Mouse (Mus musculus): ENCODE data around the gene Foxb2. TPM values are rescaled to one million over a fixed set of nuclear protein-coding genes. Genes with fewer than 3 reads are reported as not detected.
"Not testable (repeated sequence)": the region's sequence is repeated elsewhere in the genome, so short reads cannot be mapped to it uniquely, and the experiment has no call there.

Gene Foxb2
- polyA plus RNA-seq (2017; shearing (Covaris generic)), result not detected

DNA sequence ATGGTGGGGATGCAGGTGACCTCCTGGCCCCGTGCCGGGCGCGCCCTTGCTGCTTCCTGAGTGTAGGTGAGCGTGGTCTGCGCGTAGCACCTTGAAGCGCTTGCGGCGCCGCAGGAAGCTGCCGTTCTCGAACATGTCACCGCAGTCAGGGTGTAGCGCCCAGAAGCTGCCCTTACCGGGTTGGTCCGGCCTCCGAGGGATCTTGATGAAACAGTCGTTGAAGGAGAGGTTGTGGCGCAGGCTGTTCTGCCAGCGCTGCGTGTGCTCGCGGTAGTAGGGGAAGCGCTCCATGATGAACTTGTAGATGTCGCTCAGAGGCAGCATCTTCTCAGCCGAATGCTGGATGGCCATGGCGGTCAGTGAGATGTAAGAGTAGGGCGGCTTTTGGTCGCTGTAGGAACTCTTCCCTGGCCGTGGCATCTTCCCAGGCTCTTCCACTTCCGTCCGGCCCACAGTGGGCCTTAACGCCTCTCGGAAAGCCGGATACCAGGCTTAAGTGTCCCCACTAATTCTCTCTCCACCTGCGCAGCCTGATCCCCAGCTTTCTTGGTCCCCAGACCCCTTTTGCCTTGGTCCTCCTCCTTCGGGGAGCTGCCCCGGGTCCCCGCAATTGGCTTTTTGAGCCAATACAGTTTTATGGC, at the start of gene Foxb2:
TSS of gene Foxb2 (minus strand) at position 585 of the 641 bp plus-strand sequence.
- no peak for ATAC-seq

- ATAC-seq, result no peak
These were observed 37.9 kb upstream of the Foxb2 start for GRCm38 (mm10) chr19:16911507-16911906.

DNA sequence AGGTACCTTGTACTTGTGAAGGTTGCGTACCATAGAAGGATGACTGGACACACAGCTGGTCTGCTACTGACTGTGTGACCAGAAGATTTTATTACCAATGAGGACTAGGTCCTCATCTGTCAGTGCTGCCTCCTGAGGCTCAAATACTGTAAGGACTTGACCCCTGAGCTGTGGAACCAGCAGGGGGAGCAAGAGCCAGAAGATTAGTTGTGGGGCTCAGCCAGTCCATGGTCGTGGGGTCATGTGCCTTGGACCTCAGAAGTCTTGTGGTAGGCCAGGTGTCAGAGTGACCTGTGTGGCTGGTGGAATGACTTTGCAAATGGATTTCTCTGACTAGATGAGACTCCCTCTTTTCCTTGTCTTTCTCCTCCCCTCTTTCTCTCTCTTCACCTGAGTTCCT, 29.5 kb upstream of the Foxb2 start:
- ATAC-seq, result no peak

DNA sequence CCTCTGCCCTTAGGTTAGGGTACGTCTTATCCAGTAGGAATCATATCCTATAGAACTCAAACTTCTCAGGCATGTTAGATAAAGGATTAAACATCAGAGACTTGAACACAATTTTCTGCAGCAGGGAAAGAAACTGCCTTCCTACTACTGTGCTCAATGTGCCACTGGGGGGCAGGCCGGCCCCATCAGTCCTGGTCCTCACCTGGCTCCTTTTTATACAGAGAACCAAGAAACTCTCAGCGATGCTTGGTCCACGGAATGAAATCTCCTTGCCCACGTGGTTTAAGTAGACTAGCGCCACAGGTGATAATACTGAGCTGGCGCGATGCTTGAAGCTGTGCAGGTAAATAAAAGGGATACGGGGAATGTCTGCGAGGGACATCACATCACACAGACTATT, 26.1 kb upstream of the Foxb2 start:
- ATAC-seq, result no peak

GRCm38 (mm10) chr19:16898576-16898975, 25.0 kb upstream of the Foxb2 start:
- no peak for ATAC-seq

GRCm38 (mm10) chr19:16876458-16876770, 2.8 kb upstream of the Foxb2 start:
- ATAC-seq, result no peak

DNA sequence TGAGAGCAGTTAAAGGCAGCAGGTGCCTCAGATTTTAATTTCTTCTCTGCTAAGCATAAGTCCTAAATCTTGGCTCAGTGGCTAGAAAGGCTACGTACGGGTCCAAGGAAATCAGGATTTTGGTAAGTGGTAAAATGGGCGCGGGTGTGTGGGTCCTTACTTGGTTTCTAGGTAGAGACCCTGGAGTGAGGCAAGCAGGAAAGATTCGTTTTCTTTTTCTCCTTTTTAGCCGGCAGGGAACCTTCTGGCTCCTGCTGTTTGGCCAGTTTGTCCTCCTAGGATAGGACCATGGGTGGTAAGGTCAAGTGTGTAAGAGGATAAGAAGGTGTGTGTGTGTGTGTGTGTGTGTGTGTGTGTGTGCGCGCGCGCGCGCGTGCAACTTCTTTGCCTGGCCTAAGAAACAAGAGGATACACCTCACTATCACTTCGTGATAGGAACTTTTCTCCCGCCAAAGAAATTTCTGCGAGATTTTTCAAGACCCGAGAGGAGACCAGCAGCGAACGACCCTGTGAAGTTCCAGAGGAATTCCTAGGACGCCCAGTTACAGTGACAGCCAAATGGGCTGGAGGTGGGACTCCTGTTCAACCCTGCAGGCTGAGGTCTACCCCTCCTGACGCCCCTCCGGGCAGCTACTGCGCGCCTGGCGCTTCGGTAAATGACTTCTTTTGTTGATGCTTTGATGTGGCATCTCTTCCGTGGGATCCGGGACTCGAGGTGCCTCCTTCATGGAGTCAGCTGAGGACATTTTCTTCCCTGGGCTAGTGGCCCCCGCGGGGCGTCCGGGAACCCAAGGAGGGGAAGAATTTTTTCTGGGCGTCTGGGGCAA, 2.2 kb upstream of the Foxb2 start:
- ATAC-seq, result no peak

DNA sequence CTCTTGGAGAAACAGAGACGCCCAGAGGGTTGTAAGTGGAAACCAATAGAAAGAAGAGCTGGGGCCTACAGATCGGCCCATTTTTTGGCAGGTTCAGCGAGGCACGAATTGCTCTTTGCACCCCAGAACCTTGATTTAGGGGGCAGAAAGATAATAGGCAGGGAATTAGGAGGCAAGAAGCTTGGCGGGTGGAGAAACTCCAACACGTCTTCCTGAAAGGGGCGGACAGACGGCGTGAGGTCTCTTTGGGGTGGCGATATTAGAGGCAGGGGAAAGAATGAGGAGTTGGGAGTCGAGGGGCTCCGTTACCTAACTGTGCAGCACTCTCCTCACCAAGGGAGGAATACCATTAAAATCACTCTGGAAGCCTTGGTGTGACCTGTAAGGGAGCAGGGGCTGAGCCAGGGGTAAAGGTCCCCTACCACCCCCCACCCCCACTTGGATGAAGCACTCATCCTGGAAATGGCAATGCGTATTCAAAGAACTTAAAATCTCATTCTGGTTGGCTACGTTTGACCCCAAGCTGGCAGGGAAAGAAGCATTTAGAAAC, 1.5 kb upstream of the Foxb2 start:
- ATAC-seq, result no peak

- ATAC-seq, result no peak
These were observed 597 bp upstream of the Foxb2 start for GRCm38 (mm10) chr19:16873942-16874861.

- ATAC-seq, result no peak
These were observed 1.0 kb downstream of the Foxb2 start for GRCm38 (mm10) chr19:16872331-16873180.

DNA sequence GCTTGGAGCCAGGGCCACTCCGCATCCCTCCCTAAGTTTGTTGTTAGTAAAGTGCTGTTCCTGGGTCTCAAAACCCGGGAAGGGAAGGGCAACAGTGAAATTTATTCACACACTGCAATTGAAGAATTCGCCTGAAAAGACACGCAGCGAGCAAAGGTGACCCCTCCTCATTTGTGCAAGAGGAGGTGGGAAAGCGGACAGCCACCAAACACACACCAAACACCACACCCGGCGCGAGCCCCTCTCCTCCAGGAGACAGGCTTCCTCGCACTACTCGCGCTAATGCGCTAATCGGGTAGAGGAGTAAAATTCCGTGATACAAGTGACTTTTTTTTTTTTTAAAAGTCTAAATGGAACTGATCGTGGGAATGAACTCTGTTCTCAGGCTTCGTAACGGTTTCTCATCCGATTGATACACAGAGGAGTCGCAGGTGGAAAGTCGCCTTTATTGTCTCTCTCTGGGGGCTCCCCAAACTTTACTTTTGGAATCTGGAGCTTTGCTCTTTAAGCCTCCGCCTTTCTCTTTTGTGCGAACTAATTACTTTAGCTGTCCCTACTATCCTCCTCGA, 2.3 kb downstream of the Foxb2 start:
- ATAC-seq, result no peak

DNA sequence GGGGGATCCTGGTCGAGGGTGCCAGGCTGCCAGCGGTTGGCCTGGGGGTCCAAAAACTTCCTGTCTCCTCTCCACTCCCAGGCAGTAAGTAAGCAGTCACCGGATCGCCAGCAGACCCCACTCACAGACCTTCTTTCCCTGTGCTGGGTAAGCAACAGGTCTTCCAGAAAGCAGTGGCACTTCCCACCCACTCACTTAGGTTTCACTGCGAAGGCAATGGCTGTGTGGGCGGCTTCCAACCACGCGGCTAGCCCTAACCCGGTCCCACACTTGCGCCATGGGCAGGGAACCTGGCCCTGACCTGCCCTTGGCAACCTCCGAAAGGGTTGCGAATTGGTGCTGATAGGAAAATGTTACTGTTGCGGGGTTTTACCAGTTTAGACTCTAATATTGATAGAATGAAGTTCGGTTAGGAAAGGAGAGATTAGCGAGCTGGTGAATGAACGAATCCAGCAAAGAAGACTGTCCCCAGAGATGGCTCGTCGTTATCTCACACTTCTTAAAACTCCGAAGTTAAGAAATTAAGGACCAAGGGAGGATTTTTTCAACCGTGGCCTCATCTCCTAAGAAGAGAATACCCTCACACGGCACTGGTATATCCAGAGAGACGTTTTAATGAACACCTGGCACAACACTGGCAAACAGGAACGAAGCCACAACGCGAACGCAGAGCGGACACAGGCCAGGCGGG, 3.0 kb downstream of the Foxb2 start:
- no peak for ATAC-seq

DNA sequence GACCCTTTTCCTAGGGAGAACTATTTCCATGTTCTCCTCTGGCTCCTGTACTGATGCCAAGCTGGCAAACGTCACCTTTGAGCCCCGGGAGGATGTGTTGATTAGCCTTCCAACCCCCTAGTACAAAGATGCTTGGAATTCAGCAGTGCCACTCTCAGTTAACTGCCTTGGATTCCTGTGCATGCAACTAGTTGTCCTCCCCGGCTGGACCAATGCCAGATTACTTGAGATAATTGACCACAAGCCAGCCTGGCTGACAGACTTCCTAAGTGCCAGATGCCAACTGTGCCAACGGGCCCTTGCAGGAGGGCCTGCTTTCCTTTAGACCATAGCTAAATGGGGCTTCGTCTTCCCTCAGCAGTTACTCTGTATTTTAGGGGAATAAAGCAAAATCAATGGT, 5.1 kb downstream of the Foxb2 start:
- no peak for ATAC-seq

GRCm38 (mm10) chr19:16858646-16859045, 15.0 kb downstream of the Foxb2 start:
- ATAC-seq, result no peak

GRCm38 (mm10) chr19:16856752-16857151, 16.9 kb downstream of the Foxb2 start:
- ATAC-seq, result no peak

DNA sequence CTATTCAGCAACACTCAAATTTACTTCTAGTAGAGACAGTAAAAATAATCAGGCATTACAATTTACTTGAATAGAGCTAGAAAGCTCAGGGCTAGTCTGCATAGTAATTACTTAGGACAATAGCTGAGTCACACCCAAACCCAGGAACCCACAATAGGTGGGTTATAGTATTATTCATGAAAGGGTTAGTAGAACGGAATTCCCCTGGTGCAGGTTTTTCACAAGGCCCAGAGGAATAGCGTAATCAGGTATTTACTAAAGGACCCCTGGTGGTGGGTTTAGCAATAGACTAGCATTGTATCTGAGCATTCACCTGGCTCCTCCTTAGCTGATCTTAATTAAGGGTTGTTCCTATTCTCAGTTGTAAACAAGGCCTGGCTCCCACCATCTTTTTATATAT, 29.5 kb downstream of the Foxb2 start:
- not testable (repeated sequence) for ATAC-seq

- no peak for ATAC-seq
These were observed 31.9 kb downstream of the Foxb2 start for GRCm38 (mm10) chr19:16841516-16842249.

GRCm38 (mm10) chr19:16841001-16841400, 32.6 kb downstream of the Foxb2 start:
- no peak for ATAC-seq

- no peak for ATAC-seq
These were observed 45.9 kb downstream of the Foxb2 start for GRCm38 (mm10) chr19:16827657-16828056.

GRCm38 (mm10) chr19:16825228-16825627, 48.4 kb downstream of the Foxb2 start:
- ATAC-seq, result no peak
